Mouse (Mus musculus) erythroid progenitor cell, adult 5-6 weeks (primary cell): ENCODE data around the gene Pola1. TPM values are rescaled to one million over a fixed set of nuclear protein-coding genes. Genes with fewer than 3 reads are reported as not detected.

Source experiments
- ATAC-seq: replicated peaks from 2 replicates; pipeline ENCODE4 v1.8.0; 2016; ENCODE audit warnings: moderate number of reproducible peaks, mild to moderate bottlenecking, moderate TSS enrichment, inconsistent platforms; ENCODE audit not compliant: poor library complexity, low FRiP score, severe bottlenecking
- total RNA-seq, 2 experiments: library from RNA; stranded (forward) in 1 of 2; stranded (reverse) in 1 of 2; fragments of 150-400 nt in 1 of 2; fragments of 186-747, 209-891 nt in 1 of 2; gene quantifications; 2 replicates each; pipeline versions ENCODE4 v1.2.3 to v1.2.4; 2015 to 2017; ENCODE audit warnings: low replicate concordance in 2 of 2

Pola1 gene
- total RNA-seq, 2 experiments from 2014 or later, result 78.4 to 152 TPM

GRCm38 (mm10) chrX:93294736-93295490 is 337.0 kb downstream of the Pola1 start:
- no peak for ATAC-seq

DNA sequence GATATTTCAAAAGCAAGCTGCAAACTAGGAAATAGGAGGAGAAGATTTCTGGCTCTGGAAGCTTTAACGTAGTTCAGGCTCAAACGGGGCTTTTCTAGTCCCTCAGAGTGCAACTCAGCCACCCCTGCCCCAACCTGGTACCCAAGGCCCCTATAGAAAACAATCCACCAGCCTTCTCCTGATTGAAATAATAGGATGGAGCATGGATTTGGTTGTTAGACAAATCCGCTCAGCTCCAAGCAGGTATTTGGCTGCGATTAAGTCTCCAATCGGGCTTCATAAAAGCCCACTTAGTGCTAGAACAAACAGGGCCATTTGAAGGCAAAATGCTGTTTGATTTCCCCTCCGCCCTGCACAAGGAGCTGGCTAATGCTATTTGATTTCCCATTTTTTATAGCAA is 339.9 kb downstream of the Pola1 start:
- ATAC-seq, result no peak

GRCm38 (mm10) chrX:93289851-93290380 is 342.0 kb downstream of the Pola1 start:
- no peak for ATAC-seq

DNA sequence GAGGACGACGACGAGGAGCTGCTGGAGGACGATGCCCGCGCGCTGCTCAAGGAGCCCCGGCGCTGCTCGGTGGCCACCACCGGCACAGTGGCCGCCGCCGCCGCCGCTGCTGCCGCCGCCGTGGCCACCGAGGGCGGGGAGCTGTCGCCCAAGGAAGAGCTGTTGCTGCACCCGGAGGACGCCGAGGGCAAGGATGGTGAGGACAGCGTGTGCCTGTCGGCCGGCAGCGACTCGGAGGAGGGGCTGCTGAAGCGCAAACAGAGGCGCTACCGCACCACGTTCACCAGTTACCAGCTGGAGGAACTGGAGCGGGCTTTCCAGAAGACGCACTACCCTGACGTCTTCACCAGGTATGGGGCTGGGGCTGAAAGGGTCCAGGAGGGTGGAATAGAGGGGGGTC is 342.9 kb downstream of the Pola1 start:
- ATAC-seq, result no peak

- ATAC-seq, result no peak
Measured at GRCm38 (mm10) chrX:93288339-93288738, 343.6 kb downstream of the Pola1 start.

DNA sequence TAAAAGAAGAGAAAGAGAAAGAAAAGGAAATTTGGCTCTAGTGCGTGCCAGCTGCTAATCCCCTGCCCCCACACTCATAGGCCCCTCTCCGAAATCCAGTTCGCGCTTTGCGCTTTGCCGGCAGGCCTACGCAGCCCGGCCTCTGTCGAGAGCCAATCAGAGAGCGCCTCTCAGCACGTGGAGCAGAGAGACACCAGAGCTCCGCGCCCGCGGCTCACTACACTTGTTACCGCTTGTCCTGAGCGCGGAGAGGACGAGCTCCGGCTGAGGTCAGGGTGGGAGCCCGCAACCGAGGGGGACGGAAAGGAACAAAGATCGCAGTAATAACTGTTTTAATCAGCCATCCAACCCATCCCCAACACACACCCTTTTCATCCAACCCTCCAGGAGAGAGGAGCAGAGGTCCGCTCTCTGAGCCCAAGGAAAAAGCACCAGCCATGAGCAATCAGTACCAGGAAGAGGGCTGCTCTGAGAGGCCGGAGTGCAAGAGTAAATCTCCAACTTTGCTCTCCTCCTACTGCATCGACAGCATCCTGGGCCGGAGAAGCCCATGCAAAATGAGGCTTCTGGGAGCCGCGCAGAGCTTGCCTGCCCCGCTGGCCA is 345.6 kb downstream of the Pola1 start, which contains the start of gene Arx:
TSS of gene Arx (plus strand) at position 155 of the 603 bp plus-strand sequence.
- no peak for ATAC-seq

DNA sequence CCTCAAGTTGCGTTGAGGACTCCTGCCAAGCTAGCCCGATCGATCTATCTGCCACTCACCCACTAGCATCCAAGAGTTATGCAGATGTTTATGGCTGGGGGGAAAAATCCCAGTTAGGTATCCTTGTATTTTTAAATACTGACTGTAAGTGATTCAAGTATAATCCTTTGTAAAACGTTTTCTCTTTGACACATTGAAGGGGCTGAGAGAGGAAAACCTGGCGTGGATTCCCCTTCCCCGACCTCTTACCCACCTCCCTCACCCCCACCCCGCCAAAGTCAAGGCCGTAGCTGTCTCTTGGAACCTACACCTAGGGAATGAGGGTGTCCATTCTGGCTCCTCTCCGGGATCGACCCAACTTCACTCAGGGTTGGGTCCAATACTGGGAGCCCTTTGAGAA is 346.9 kb downstream of the Pola1 start:
- ATAC-seq, result no peak

DNA sequence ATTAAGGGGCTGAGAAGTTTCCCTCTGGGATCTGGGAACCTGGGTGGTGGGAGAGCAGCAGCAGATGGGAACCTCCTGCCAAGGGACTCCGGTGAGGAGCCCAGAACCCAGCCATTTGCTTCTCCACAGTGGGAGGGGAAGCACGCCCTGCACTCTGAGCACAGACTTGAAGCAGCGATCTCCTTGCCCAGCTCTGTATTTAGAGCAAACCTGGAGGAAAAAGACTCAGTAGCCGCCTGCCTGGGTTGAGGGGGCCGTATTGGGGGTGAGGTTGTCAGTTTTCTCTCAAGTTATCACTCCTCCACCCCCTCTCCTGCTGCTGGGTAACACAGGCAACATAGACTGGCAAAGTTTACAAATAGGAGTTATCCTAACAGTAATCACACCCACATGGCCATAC is 350.2 kb downstream of the Pola1 start:
- no peak for ATAC-seq

DNA sequence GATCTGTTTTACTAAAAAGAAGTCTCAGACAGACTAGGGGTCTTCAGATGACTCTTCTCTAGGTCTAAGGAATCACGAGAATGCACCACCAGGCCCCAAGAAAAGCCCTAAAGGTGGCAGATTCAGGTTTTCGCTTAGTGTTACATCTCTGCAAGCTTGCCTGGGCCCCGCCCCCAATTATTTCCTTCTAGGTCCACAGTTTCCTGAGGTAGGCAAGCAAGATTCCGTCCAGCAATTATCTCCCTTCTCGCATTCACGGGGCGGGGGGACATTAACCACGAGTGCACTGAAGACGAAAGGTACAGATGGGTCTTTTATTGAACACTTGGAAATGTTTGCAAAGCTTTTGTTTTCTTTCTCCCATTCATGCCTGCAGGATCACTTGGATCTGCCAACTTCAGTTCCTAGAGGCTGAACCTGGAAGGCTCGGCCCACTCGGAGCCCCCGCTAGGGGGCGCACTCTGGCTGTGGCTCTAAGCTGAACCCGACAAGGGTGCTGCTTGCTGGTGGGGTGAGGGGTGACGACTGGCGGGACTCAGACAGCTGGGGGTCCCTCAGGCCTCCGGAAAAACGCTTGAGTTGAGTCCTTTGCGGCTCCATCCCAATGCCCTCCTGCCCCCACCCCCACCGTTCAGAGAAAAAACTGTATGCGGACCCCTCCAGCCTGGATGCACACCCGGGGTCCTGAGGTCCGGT is 350.8 kb downstream of the Pola1 start:
- no peak; the same call in 1 of the 2 replicates for ATAC-seq

GRCm38 (mm10) chrX:93279940-93280339 is 352.0 kb downstream of the Pola1 start:
- no peak for ATAC-seq

DNA sequence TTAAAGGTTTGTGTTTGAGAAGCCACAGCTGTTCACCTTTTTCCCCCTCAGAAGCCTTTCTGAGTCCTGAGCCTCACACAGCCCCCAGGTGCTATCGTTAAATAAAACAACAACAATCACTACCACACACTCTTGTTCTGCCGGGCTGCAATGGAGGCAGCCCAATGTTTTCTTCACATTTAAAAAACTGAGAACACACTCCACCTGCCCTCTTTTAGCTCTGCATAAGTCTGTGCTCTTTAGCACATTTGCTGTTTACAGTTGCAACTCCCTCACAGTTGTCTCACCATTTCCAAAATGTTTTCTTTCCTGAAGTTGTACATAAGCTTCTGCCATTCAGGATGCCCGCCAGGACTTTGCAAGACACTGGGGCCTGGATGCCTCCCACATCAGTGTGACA is 356.3 kb downstream of the Pola1 start:
- no peak for ATAC-seq

Other genes starting within 250 kb of the Pola1 start
- 37.3 and 42.2 TPM in 2 replicates for gene Pcyt1b, start 22.7 kb upstream of the Pola1 start, total RNA-seq (2015; ENCODE audit: low replicate concordance)
- 128 and 157 TPM in 2 replicates for gene Pcyt1b, start 22.7 kb upstream of the Pola1 start, total RNA-seq (2017; ENCODE audit: low replicate concordance)
- gene Pdk3, start 200.0 kb upstream of the Pola1 start, total RNA-seq (2015; ENCODE audit: low replicate concordance), result 46.1 and 69.2 TPM in 2 replicates
- gene Pdk3, start 200.0 kb upstream of the Pola1 start, total RNA-seq (2017; ENCODE audit: low replicate concordance), result 18.8 and 30.8 TPM in 2 replicates